Mouse (Mus musculus): ENCODE data around the gene Rara. TPM values are rescaled to one million over a fixed set of nuclear protein-coding genes. Genes with fewer than 3 reads are reported as not detected.
A peak's percentile ranks its signal among the peaks of the same experiment; 100 is the strongest.

Rara gene
- polyA plus RNA-seq, 1 experiment from 2014 or later, result 8.2 TPM

GRCm38 (mm10) chr11:98943741-98944461, 16.3 kb downstream of the Rara start:
- H3K27me3 ChIP-seq (replicated peaks; ENCODE audit: control insufficient read depth, insufficient read depth, low read length), result no peaks in the 10 kb centered on the region
- 33% methylated on average over 14 of the region's 14 CpGs for WGBS
- H3K36me3 ChIP-seq (ENCODE audit: control insufficient read depth, insufficient read depth, low read length), result no peaks in the 10 kb centered on the region
- DNase-seq (ENCODE audit: low spot score) (no peak), ATAC-seq (no peak)
- H3K4me3 ChIP-seq (ENCODE audit: low read depth, low read length), result no peak overlapping the region
- H3K4me2 ChIP-seq (ENCODE audit: low read length), result no peak overlapping the region
- no peak overlapping the region for H3K27ac ChIP-seq (ENCODE audit: low read depth, low read length)
- H3K9me3 ChIP-seq (replicated peaks; ENCODE audit: control insufficient read depth, low read length), result no peaks in the 10 kb centered on the region
- H3K4me1 ChIP-seq (ENCODE audit: control insufficient read depth, insufficient read depth, low read length), result peaks cover 52% of the 10 kb centered on the region
- peak overlapping the region; percentile 21; the same call in 1 of the 2 replicates for H3K9ac ChIP-seq (ENCODE audit: low read length)

GRCm38 (mm10) chr11:98944897-98945604, 17.4 kb downstream of the Rara start:
- no peak for ATAC-seq
- Histone ChIP-seq H3K4me2 (ENCODE audit: low read length) (no peak overlapping the region), H3K4me3 (ENCODE audit: low read depth, low read length) (no peak overlapping the region), H3K9me3 (replicated peaks; ENCODE audit: control insufficient read depth, low read length) (no peaks in the 10 kb centered on the region), H3K27me3 (replicated peaks; ENCODE audit: control insufficient read depth, insufficient read depth, low read length) (no peaks in the 10 kb centered on the region), H3K9ac (ENCODE audit: low read length) (peak overlapping the region; percentile 21; the same call in 1 of the 2 replicates), H3K27ac (ENCODE audit: low read depth, low read length) (no peak overlapping the region), H3K36me3 (ENCODE audit: control insufficient read depth, insufficient read depth, low read length) (no peaks in the 10 kb centered on the region), H3K4me1 (ENCODE audit: control insufficient read depth, insufficient read depth, low read length) (peaks cover 46% of the 10 kb centered on the region)
- WGBS, result 38% methylated on average over 11 of the region's 11 CpGs
- no peak for DNase-seq (ENCODE audit: low spot score)

- peaks cover 41% of the 10 kb centered on the region for H3K4me1 ChIP-seq (ENCODE audit: control insufficient read depth, insufficient read depth, low read length)
- H3K27me3 ChIP-seq (replicated peaks; ENCODE audit: control insufficient read depth, insufficient read depth, low read length), result no peaks in the 10 kb centered on the region
- H3K9ac ChIP-seq (ENCODE audit: low read length), result no peak overlapping the region
- H3K4me2 ChIP-seq (ENCODE audit: low read length), result no peak overlapping the region
- no peak for DNase-seq (ENCODE audit: low spot score)
- H3K9me3 ChIP-seq (replicated peaks; ENCODE audit: control insufficient read depth, low read length), result no peaks in the 10 kb centered on the region
- H3K4me3 ChIP-seq (ENCODE audit: low read depth, low read length), result no peak overlapping the region
- WGBS, result 72% methylated on average over 3 of the region's 3 CpGs
- ATAC-seq, result no peak
- no peak overlapping the region for H3K27ac ChIP-seq (ENCODE audit: low read depth, low read length)
- H3K36me3 ChIP-seq (ENCODE audit: control insufficient read depth, insufficient read depth, low read length), result no peaks in the 10 kb centered on the region
These were observed 18.0 kb downstream of the Rara start for GRCm38 (mm10) chr11:98945605-98945977.

- ATAC-seq (no peak), DNase-seq (ENCODE audit: low spot score) (no peak)
- H3K36me3 ChIP-seq (ENCODE audit: control insufficient read depth, insufficient read depth, low read length), result no peaks in the 10 kb centered on the region
- no peak overlapping the region for H3K4me2 ChIP-seq (ENCODE audit: low read length)
- H3K27ac ChIP-seq (ENCODE audit: low read depth, low read length), result no peak overlapping the region
- H3K9ac ChIP-seq (ENCODE audit: low read length), result no peak overlapping the region
- H3K4me1 ChIP-seq (ENCODE audit: control insufficient read depth, insufficient read depth, low read length), result peaks cover 20% of the 10 kb centered on the region
- no peaks in the 10 kb centered on the region for H3K9me3 ChIP-seq (replicated peaks; ENCODE audit: control insufficient read depth, low read length)
- no peak overlapping the region for H3K4me3 ChIP-seq (ENCODE audit: low read depth, low read length)
- 90% methylated on average over 18 of the region's 18 CpGs for WGBS
- H3K27me3 ChIP-seq (replicated peaks; ENCODE audit: control insufficient read depth, insufficient read depth, low read length), result no peaks in the 10 kb centered on the region
These were observed 20.5 kb downstream of the Rara start for GRCm38 (mm10) chr11:98947969-98948569.

- Histone ChIP-seq H3K4me2 (ENCODE audit: low read length) (no peak overlapping the region), H3K4me1 (ENCODE audit: control insufficient read depth, insufficient read depth, low read length) (peaks cover 15% of the 10 kb centered on the region), H3K9me3 (replicated peaks; ENCODE audit: control insufficient read depth, low read length) (no peaks in the 10 kb centered on the region), H3K27me3 (replicated peaks; ENCODE audit: control insufficient read depth, insufficient read depth, low read length) (no peaks in the 10 kb centered on the region), H3K9ac (ENCODE audit: low read length) (no peak overlapping the region), H3K27ac (ENCODE audit: low read depth, low read length) (no peak overlapping the region), H3K36me3 (ENCODE audit: control insufficient read depth, insufficient read depth, low read length) (no peaks in the 10 kb centered on the region), H3K4me3 (ENCODE audit: low read depth, low read length) (no peak overlapping the region)
- no peak for ATAC-seq
- 80% methylated on average over 10 of the region's 12 CpGs for WGBS
- no peak for DNase-seq (ENCODE audit: low spot score)
These were observed 21.8 kb downstream of the Rara start for GRCm38 (mm10) chr11:98949242-98949957.

- Histone ChIP-seq H3K9ac (ENCODE audit: low read length) (no peak overlapping the region), H3K4me3 (ENCODE audit: low read depth, low read length) (no peak overlapping the region), H3K36me3 (ENCODE audit: control insufficient read depth, insufficient read depth, low read length) (no peaks in the 10 kb centered on the region), H3K9me3 (replicated peaks; ENCODE audit: control insufficient read depth, low read length) (no peaks in the 10 kb centered on the region), H3K4me2 (ENCODE audit: low read length) (no peak overlapping the region), H3K27ac (ENCODE audit: low read depth, low read length) (no peak overlapping the region), H3K4me1 (ENCODE audit: control insufficient read depth, insufficient read depth, low read length) (peaks cover 17% of the 10 kb centered on the region), H3K27me3 (replicated peaks; ENCODE audit: control insufficient read depth, insufficient read depth, low read length) (no peaks in the 10 kb centered on the region)
- ATAC-seq (no peak), DNase-seq (ENCODE audit: low spot score) (no peak)
- WGBS, result 84% methylated on average over 7 of the region's 7 CpGs
These were observed 22.4 kb downstream of the Rara start for GRCm38 (mm10) chr11:98949958-98950460.

GRCm38 (mm10) chr11:98950484-98950883, 22.9 kb downstream of the Rara start:
- DNase-seq (ENCODE audit: low spot score), result no peak
- H3K27ac ChIP-seq (ENCODE audit: low read depth, low read length), result no peak overlapping the region; the same call in 1 of the 2 replicates
- H3K9ac ChIP-seq (ENCODE audit: low read length), result no peak overlapping the region
- WGBS, result 87% methylated on average over 9 of the region's 9 CpGs
- H3K4me1 ChIP-seq (ENCODE audit: control insufficient read depth, insufficient read depth, low read length), result peaks cover 21% of the 10 kb centered on the region
- no peaks in the 10 kb centered on the region for H3K27me3 ChIP-seq (replicated peaks; ENCODE audit: control insufficient read depth, insufficient read depth, low read length)
- H3K4me3 ChIP-seq (ENCODE audit: low read depth, low read length), result no peak overlapping the region
- ATAC-seq, result no peak
- no peak overlapping the region for H3K4me2 ChIP-seq (ENCODE audit: low read length)
- no peaks in the 10 kb centered on the region for H3K9me3 ChIP-seq (replicated peaks; ENCODE audit: control insufficient read depth, low read length)
- H3K36me3 ChIP-seq (ENCODE audit: control insufficient read depth, insufficient read depth, low read length), result no peaks in the 10 kb centered on the region

GRCm38 (mm10) chr11:98951026-98951906, 23.6 kb downstream of the Rara start:
- Histone ChIP-seq H3K9me3 (replicated peaks; ENCODE audit: control insufficient read depth, low read length) (no peaks in the 10 kb centered on the region), H3K36me3 (ENCODE audit: control insufficient read depth, insufficient read depth, low read length) (no peaks in the 10 kb centered on the region), H3K4me3 (ENCODE audit: low read depth, low read length) (no peak overlapping the region), H3K4me1 (ENCODE audit: control insufficient read depth, insufficient read depth, low read length) (peaks cover 24% of the 10 kb centered on the region), H3K27ac (ENCODE audit: low read depth, low read length) (peak overlapping the region; percentile 67; the same call in 1 of the 2 replicates), H3K4me2 (ENCODE audit: low read length) (no peak overlapping the region), H3K9ac (ENCODE audit: low read length) (0 out of 2 replicates have a peak overlapping the region, but pooled peaks have one; percentile 25), H3K27me3 (replicated peaks; ENCODE audit: control insufficient read depth, insufficient read depth, low read length) (no peaks in the 10 kb centered on the region)
- whole genome bisulfite sequencing, result 58% methylated on average over 15 of the region's 16 CpGs
- DNase-seq (ENCODE audit: low spot score) (no peak), ATAC-seq (peak; percentile 47; the same call in 1 of the 2 replicates)

Measured in forebrain, embryonic 14.5 days (tissue).